Mouse (Mus musculus) liver, embryonic 14.5 days (tissue): ENCODE results near the gene Smyd5. TPM values are rescaled to one million over a fixed set of nuclear protein-coding genes. Genes with fewer than 3 reads are reported as not detected.

ENCODE experiments used
- ATAC-seq: fragments of 200-750 bp; cut with Nextera tagmentation; 2 replicates; pipeline ENCODE4 v1.8.0; 2017; ENCODE audit warnings: moderate number of reproducible peaks, mild to moderate bottlenecking, moderate library complexity; ENCODE audit not compliant: insufficient read depth
- DNase-seq, 3 experiments: peaks; one replicate each; pipeline ENCODE4 v3.0.0-alpha.2; 2012 to 2013; ENCODE audit warnings: low read depth in 3 of 3, low spot score in 3 of 3
- H3K27ac ChIP-seq: fragments of 300-500 bp; sonication (generic); 2 replicates; pipeline ENCODE4 v1.5.1; 2014; ENCODE audit warnings: moderate library complexity, mild to moderate bottlenecking, control low read depth, inconsistent platforms
- H3K27me3 ChIP-seq: fragments of 300-500 bp; sonication (generic); 2 replicates; pipeline ENCODE4 v1.6.1; 2014; ENCODE audit warnings: mild to moderate bottlenecking, low read length, moderate library complexity; ENCODE audit not compliant: control insufficient read depth, insufficient read depth
- H3K36me3 ChIP-seq: fragments of 300-500 bp; sonication (generic); replicated peaks from 2 replicates; pipeline ENCODE4 v1.6.1; 2014; ENCODE audit warnings: low read depth; ENCODE audit not compliant: control insufficient read depth, insufficient read depth
- H3K4me1 ChIP-seq, 2 experiments: fragments of 200-500 bp in 1 of 2; fragments of 300-500 bp in 1 of 2; sonication (generic) in 1 of 2; replicated peaks; 2 replicates each; pipeline ENCODE4 v1.6.1; 2012 to 2014; ENCODE audit warnings: antibody characterized with exemption in 1 of 2, inconsistent platforms in 1 of 2, low read length in 1 of 2; ENCODE audit not compliant: control insufficient read depth in 2 of 2, insufficient read depth in 2 of 2
- H3K4me2 ChIP-seq: fragments of 300-500 bp; sonication (generic); 2 replicates; pipeline ENCODE4 v1.6.1; 2014; ENCODE audit warnings: low read depth, mild to moderate bottlenecking, control low read depth, moderate library complexity
- H3K4me3 ChIP-seq, 2 experiments: fragments of 200-500 bp in 1 of 2; fragments of 300-500 bp in 1 of 2; sonication (generic) in 1 of 2; 2 replicates each; pipeline ENCODE4 v1.5.1; 2012 to 2014; ENCODE audit warnings: low read depth in 2 of 2, low read length in 2 of 2, mild to moderate bottlenecking in 2 of 2, control low read depth in 1 of 2, inconsistent platforms in 1 of 2, moderate library complexity in 1 of 2; ENCODE audit not compliant: insufficient read depth in 1 of 2
- H3K9ac ChIP-seq: fragments of 300-500 bp; sonication (generic); replicated peaks from 2 replicates; pipeline ENCODE4 v1.6.1; 2014; ENCODE audit warnings: mild to moderate bottlenecking, control low read depth, moderate library complexity
- H3K9me3 ChIP-seq: fragments of 300-500 bp; sonication (generic); 2 replicates; pipeline ENCODE4 v1.6.1; 2016; ENCODE audit warnings: low read length, mixed read lengths; ENCODE audit not compliant: control insufficient read depth
- CTCF ChIP-seq: IDR thresholded peaks from 2 replicates; pipeline ENCODE4 v1.5.1; 2016; ENCODE audit warnings: antibody characterized with exemption, low read depth, control low read depth
- EP300 ChIP-seq: IDR thresholded peaks from 2 replicates; pipeline ENCODE4 v1.6.1; 2016; ENCODE audit warnings: antibody characterized with exemption, low read depth
- WGBS: fragments of 180-500 bp; shearing (Covaris S2); extraction: QIAGEN DNeasy Blood & Tissue Kit; methylation state at CpG from one replicate; pipeline ENCODE4 v1.1.7; 2014; ENCODE audit not compliant: insufficient replicate concordance; 5-methylcytosine and 5-hydroxymethylcytosine counted together
- polyA plus RNA-seq, 2 experiments: library from polyadenylated mRNA; depleted of rRNA in 1 of 2; stranded (reverse) in 1 of 2; unstranded in 1 of 2; fragments of >200 nt; fragmentation: Nextera tagmentation in 1 of 2; extraction: Ambion mirVana in 1 of 2; gene quantifications; 2 replicates each; pipeline versions ENCODE4 v1.2.1 to v1.2.3; 2012 to 2014

The Smyd5 gene
- polyA plus RNA-seq, 2 experiments = 16.9 TPM

DNA sequence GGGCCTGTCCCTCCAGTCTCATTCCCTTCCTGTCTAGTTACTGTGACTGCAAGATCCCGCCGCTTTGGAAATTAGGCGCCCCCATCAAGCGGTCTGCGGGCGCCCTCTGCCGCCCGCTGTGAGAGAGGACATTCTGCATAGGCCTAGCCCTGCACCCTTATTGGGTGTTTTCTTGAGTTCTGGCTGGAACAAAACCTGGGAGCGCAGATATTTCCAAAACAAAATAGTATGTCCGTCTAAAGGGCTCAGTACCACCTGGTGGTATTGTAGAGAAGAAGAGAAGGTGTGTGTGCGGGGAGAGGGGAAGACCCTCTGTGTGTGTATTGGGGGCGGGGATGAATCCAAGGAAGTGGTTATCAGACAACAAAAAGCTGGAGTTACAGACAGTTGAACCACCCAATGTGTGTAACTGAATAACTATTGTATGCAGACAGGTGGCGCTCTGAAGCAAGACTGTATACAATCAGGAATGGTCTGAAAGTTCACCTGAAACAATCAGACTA lies 21.0 kb upstream of the Smyd5 start:
- 6% methylated on average over 13 of the region's 13 CpGs for WGBS
- no peaks in the 10 kb centered on the region for H3K4me1 ChIP-seq
- no peaks in the 10 kb centered on the region for H3K36me3 ChIP-seq
- H3K27me3 ChIP-seq = peaks cover 29% of the 10 kb centered on the region
- TF ChIP-seq EP300 (no peak), CTCF (peak; percentile 70)
- H3K27ac ChIP-seq = no peak overlapping the region
- H3K4me2 ChIP-seq = no peak overlapping the region
- H3K9me3 ChIP-seq = no peaks in the 10 kb centered on the region
- H3K9ac ChIP-seq = no peak overlapping the region
- DNase-seq (peak in 2 of 3 experiments; percentile 24 to 31), ATAC-seq (peak; percentile 37; the same call in 1 of the 2 replicates)
- H3K4me3 ChIP-seq = no peak overlapping the region

DNA sequence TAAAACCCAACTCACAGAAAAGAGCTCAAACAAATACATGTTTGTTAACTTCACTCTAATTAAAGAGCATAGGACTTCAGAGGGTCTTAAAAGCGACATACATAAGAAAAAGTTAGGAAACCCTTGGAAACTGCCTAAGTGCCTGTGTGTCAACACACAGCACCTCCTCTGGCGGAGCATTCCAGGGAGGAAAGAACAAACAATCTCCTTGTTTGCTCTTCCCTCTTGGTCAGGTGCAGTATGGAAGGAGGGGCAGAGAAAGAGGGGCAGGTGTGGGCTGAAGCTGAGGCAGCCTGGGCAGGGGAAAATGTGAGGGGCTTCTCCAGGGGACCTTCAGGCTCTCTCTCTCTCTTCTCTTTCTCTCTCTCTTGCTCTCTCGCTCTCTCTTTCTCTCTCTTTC lies 16.0 kb upstream of the Smyd5 start:
- ATAC-seq (no peak), DNase-seq (no peak)
- WGBS = 36% methylated on average over 3 of the region's 3 CpGs
- no peak overlapping the region for H3K27ac ChIP-seq
- no peak overlapping the region for H3K4me3 ChIP-seq
- H3K4me2 ChIP-seq = no peak overlapping the region
- H3K4me1 ChIP-seq = no peaks in the 10 kb centered on the region
- no peaks in the 10 kb centered on the region for H3K9me3 ChIP-seq
- no peak for TF ChIP-seq EP300
- TF ChIP-seq CTCF = no peak
- H3K9ac ChIP-seq = no peak overlapping the region
- H3K27me3 ChIP-seq = no peaks in the 10 kb centered on the region
- H3K36me3 ChIP-seq = no peaks in the 10 kb centered on the region

DNA sequence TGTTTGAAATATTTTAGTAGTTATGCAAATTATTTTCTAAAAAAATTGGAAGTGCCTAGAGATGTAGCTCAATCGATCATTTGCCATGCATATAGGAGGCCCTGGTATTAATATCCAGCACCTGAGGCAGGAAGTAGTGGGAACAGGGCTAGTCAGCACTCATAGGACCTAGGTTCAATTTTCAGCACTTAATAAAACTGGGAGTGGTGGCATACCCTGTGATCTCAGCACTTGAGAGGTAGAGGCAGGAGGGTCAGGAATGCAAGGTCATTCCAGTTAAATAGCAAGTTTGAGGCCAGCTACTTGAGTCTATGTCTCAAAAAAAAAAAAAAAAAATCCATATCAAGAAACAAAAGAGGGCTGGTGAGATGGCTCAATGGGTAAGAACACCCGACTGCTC lies 12.6 kb upstream of the Smyd5 start:
- Histone ChIP-seq H3K27me3 (peaks cover 7% of the 10 kb centered on the region), H3K9me3 (no peaks in the 10 kb centered on the region), H3K9ac (no peak overlapping the region), H3K4me2 (no peak overlapping the region), H3K36me3 (no peaks in the 10 kb centered on the region), H3K4me3 (no peak overlapping the region), H3K27ac (no peak overlapping the region), H3K4me1 (no peaks in the 10 kb centered on the region)
- TF ChIP-seq CTCF (no peak), EP300 (no peak)
- no peak for ATAC-seq
- WGBS = 67% methylated on average over 2 of the region's 2 CpGs
- DNase-seq = no peak

DNA sequence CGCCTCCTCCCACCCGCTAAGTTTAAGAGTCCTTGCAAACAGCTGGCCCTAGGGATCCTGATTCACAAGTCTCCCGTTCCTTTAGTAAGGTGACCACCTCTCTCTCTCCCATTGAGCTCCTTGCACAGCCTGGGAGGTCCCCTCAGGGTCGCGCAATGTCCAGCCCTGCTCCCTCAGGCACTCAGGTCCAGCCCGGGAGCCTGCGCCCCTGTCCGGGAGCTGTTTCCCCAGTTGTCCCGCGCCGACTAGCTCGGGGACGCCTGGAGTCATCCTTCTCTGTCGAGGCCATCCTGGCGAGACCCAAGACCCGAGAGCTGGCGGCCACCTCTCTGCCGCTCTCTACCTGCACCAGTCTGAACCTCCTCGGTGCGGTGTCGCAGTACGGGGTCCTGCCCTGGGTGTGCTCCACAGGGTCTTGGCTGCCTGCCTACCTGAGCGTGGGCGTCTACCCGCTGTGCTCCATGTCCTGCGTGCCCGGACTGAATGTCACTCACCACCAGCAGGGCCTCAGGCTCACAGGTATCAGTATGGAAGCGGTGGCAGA lies 7.9 kb upstream of the Smyd5 start, which contains the start of gene Noto:
TSS of gene Noto (plus strand) at position 51 of the 544 bp plus-strand sequence.
- Histone ChIP-seq H3K4me3 (no peak within 1 kb of the TSS), H3K4me2 (no peak within 1 kb of the TSS), H3K4me1 (no peaks in the 10 kb centered on the region), H3K36me3 (no peaks in the 10 kb centered on the region), H3K27ac (no peak within 1 kb of the TSS), H3K9ac (no peak within 1 kb of the TSS), H3K27me3 (peaks cover 7% of the 10 kb centered on the region), H3K9me3 (no peaks in the 10 kb centered on the region)
- DNase-seq = no peak
- ATAC-seq = no peak
- no peak for TF ChIP-seq CTCF
- no peak for TF ChIP-seq EP300
- 22% methylated on average over 28 of the region's 28 CpGs for WGBS

DNA sequence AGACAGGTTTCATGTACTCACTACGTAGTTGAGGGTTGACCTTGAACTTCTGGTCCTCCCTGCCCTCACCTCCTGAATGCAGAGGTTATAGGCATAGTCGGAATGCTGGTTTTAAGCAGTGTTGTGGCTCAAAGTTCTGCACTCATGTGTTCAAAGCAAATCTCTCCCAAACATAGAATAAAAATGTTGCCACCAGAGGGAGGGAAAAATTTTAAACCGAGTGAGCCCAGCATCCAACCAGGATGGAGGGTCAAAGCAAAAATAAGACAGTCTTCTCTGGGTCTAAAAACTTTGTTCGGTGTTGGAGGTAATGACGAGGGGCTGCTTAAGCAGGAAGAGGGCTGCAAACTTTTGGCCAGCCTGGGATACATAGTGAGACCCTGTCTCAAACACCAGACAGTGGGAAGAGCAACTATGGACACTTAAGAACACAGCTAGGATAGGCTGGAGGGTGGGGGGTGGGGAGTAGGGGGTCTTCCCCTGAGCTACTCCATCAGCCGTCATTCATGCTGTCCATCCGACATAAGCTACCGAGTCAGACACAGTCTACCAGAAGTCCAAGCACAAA lies 431 bp upstream of the Smyd5 start:
- Histone ChIP-seq H3K27ac (no peak overlapping the region), H3K9ac (no peak overlapping the region), H3K36me3 (no peaks in the 10 kb centered on the region), H3K27me3 (no peaks in the 10 kb centered on the region), H3K9me3 (no peaks in the 10 kb centered on the region), H3K4me3 (peak overlapping the region; percentile 72 to 74), H3K4me2 (peak overlapping the region; percentile 74), H3K4me1 (peaks cover 3 to 11% of the 10 kb centered on the region in 2 experiments; a peak in 3 of 4 replicates)
- no peak; the same call in 1 of the 2 replicates for ATAC-seq
- DNase-seq = no peak
- TF ChIP-seq EP300 = no peak
- TF ChIP-seq CTCF = no peak
- 44% methylated on average over 8 of the region's 8 CpGs for WGBS
